In genomic region chr5:44643079-44643478, GRCm38 (mm10) we compare ENCODE assay signal across 28 mouse cellular contexts.
"Had no signal": no experiment of that assay in that cellular context is flagged by ENCODE, and none has a peak within 500 bp of the region (broad histone marks: within the 10 kb centered on the region; RNA-seq: fewer than 3 reads in every experiment).

No protein-coding gene starts in this region.

- DNase-seq: cerebellum, adult 18-20 months; cerebellum, adult 2 months; cerebellum, adult 8-10 months; cerebellum, adult 9-10 months; cerebellum, adult 9-11 months; cerebellum, postnatal 10 days; cerebellum, postnatal 14 days; cerebellum, postnatal 25 days; cerebellum, postnatal 36 days; embryo, embryonic 11 days; forebrain, postnatal 0 days; gastrocnemius, adult 2 months; gastrocnemius, postnatal 10 days; gastrocnemius, postnatal 14 days; gastrocnemius, postnatal 25 days; gastrocnemius, postnatal 36 days; heart, adult 18-20 months; heart, adult 2 months had no signal

- H3K36me3 ChIP-seq: embryonic facial prominence, embryonic 10.5 days; embryonic facial prominence, embryonic 12.5 days; embryonic facial prominence, embryonic 13.5 days; embryonic facial prominence, embryonic 15.5 days; forebrain, embryonic 10.5 days; forebrain, embryonic 12.5 days; forebrain, embryonic 15.5 days had no signal

- H3K27ac ChIP-seq: embryonic facial prominence, embryonic 10.5 days; embryonic facial prominence, embryonic 12.5 days; embryonic facial prominence, embryonic 13.5 days; embryonic facial prominence, embryonic 15.5 days; forebrain, embryonic 12.5 days; forebrain, embryonic 13.5 days; forebrain, embryonic 15.5 days; gastrocnemius, adult 2 months; heart, adult 2 months had no signal

- H3K4me3 ChIP-seq: embryonic facial prominence, embryonic 10.5 days; embryonic facial prominence, embryonic 12.5 days; embryonic facial prominence, embryonic 13.5 days; embryonic facial prominence, embryonic 15.5 days; erythroblast, embryonic 14.5 days; forebrain, embryonic 10.5 days; forebrain, embryonic 12.5 days; forebrain, embryonic 13.5 days; forebrain, embryonic 15.5 days; gastrocnemius, adult 2 months; heart, adult 2 months had no signal

- ATAC-seq: forebrain, embryonic 13.5 days; forebrain, embryonic 15.5 days; forebrain, embryonic 16.5 days; forebrain, postnatal 0 days had no signal

- H3K9ac ChIP-seq: embryonic facial prominence, embryonic 12.5 days; embryonic facial prominence, embryonic 13.5 days; embryonic facial prominence, embryonic 15.5 days; forebrain, embryonic 12.5 days; forebrain, embryonic 13.5 days; forebrain, embryonic 15.5 days; forebrain, postnatal 0 days had no signal

- H3K27me3 ChIP-seq: embryonic facial prominence, embryonic 12.5 days; embryonic facial prominence, embryonic 13.5 days; embryonic facial prominence, embryonic 15.5 days; forebrain, embryonic 12.5 days; forebrain, embryonic 13.5 days; forebrain, embryonic 15.5 days had no signal

- H3K9me3 ChIP-seq: embryonic facial prominence, embryonic 10.5 days; embryonic facial prominence, embryonic 12.5 days; embryonic facial prominence, embryonic 13.5 days; embryonic facial prominence, embryonic 15.5 days; forebrain, embryonic 10.5 days; forebrain, embryonic 12.5 days; forebrain, embryonic 15.5 days had no signal

- H3K4me2 ChIP-seq: embryonic facial prominence, embryonic 12.5 days; embryonic facial prominence, embryonic 13.5 days; embryonic facial prominence, embryonic 15.5 days; forebrain, embryonic 12.5 days; forebrain, embryonic 13.5 days; forebrain, embryonic 15.5 days had no signal
